Mouse (Mus musculus): ENCODE results near the gene Cdca7.

DNA sequence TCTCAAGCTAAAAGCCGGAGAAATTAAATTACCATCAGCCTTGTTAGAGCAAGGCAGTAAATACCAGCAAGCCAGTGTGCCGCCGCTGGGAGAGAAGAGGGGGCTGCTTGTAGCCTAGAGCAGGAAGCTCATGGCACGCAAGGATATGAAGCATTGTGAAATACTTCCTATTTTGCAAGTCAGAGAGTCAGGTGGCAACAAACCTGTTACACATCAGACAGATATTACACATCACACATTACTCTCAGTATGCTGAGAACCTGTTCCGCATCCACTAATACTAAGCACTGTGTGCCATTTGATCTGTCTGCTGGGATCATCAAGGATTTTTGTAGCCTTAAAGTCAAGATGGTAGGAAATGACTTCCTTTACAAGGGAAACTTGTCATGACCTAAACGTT, 33.1 kb upstream of the Cdca7 start:
- TF ChIP-seq POLR2A (IDR thresholded peaks at IDR 0.05; ENCODE audit: insufficient read length, low read depth) (no peak), MAX (IDR thresholded peaks at IDR 0.05; ENCODE audit: low read depth) (no peak), MYOG (IDR thresholded peaks at IDR 0.05; ENCODE audit: control insufficient read depth in 1 of 3, insufficient read depth in 1 of 3, insufficient read length in 2 of 3, low read depth in 2 of 3) (no peak), MYOD1 (IDR thresholded peaks at IDR 0.05; ENCODE audit: control insufficient read depth in 1 of 3, insufficient read length in 2 of 3, low read depth in 2 of 3) (no peak), TCF3 (IDR thresholded peaks at IDR 0.05; ENCODE audit: insufficient read length, low read depth) (no peak), USF1 (IDR thresholded peaks at IDR 0.05; ENCODE audit: low read depth) (no peak), E2F4 (IDR thresholded peaks at IDR 0.05; ENCODE audit: insufficient read depth) (no peak), TCF12 (IDR thresholded peaks at IDR 0.05; ENCODE audit: insufficient read depth, poor library complexity, severe bottlenecking) (no peak), CEBPB (IDR thresholded peaks at IDR 0.05; ENCODE audit: insufficient read depth, poor library complexity, severe bottlenecking) (no peak), POLR2AphosphoS2 (IDR thresholded peaks at IDR 0.05; ENCODE audit: insufficient read length, low read depth) (no peak)
